Mouse (Mus musculus): ENCODE data around the gene Olfr1154.

Olfr1154 gene

DNA sequence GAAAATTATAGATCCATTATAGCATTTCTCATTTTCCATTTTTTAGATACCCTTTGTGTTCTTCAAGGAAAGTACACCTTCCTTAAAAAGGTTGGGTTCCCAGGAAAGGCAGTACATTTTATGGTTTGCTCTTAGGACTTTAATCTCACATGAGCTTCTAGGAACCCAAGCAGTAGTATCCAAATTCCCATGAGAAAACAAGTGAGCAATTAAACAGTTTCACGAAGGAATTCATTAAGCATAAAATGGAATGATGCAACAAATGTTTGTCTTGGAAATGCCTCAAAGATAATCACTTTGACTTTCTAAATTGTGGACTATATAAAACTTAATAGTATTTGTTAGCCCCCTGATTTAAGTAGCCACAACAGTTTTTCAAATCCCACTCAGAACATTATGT, at the start of gene Olfr1154:
TSS of gene Olfr1154 (minus strand) at position 101 of the 400 bp plus-strand sequence.
- no peak for DNase-seq (ENCODE audit: low spot score)

DNA sequence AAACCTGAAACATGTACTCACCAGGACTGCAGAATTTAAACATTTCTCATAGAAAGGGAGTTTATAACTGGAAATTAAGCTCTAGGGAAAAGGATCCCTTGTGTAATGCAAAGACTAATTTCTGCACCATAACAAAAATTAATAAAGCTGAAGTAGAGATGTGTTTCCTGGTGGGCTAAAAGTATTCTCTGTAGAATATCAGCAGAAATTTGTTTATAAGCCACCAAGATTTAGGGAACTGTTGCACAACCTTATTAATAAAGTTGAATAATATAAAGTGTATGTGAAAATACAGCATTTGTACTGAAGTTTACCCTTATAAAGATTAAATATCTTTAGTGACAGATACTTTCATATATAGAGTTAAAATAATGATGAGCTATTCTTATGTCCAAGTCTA, 48.0 kb upstream of the Olfr1154 start, which contains the start of gene Olfr1156:
TSS of gene Olfr1156 (minus strand) at position 101 of the 400 bp plus-strand sequence.
- no peak for DNase-seq (ENCODE audit: low spot score)

DNA sequence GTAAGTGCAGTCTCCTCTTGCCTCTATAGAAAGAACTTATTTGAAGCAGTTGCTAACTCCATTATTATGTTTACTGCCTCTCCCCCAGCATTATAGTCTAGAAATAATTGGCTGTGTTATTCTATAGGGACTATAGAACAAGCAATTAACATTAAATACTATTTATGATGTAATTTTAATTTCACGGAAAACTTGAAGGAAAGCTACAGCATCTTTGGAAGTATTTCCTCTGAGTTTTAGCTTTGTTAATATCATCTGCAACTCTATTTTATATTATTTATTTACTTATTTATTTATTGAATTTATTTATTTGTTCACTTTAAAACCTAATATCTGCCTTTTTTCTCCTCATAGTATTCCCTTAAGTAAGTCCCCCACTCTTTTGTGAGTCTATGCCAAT, 40.1 kb upstream of the Olfr1154 start, which contains the start of gene Olfr1155:
TSS of gene Olfr1155 (minus strand) at position 101 of the 400 bp plus-strand sequence.
- DNase-seq (ENCODE audit: low spot score), result no peak

DNA sequence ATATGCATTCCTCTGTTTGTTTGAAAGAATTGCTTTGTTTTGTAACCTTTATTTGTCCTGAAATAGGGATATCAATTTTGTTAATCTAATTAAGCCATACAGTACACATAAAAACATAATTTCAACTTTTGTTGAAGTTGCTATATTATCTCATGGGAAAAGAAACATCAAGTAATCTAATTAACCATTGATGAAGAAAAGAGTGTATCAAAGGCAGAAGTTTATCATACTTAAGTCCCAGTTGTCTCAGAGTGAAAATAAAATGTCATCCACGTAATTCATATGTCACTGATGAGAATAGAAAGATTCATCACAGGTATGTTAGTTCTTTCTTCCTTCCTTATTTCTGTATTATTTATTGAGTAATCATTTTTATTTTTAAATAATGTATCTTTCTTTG, 10.3 kb downstream of the Olfr1154 start, which contains the start of gene Olfr1153:
TSS of gene Olfr1153 (plus strand) at position 301 of the 400 bp plus-strand sequence.
- DNase-seq (ENCODE audit: low spot score), result no peak

DNA sequence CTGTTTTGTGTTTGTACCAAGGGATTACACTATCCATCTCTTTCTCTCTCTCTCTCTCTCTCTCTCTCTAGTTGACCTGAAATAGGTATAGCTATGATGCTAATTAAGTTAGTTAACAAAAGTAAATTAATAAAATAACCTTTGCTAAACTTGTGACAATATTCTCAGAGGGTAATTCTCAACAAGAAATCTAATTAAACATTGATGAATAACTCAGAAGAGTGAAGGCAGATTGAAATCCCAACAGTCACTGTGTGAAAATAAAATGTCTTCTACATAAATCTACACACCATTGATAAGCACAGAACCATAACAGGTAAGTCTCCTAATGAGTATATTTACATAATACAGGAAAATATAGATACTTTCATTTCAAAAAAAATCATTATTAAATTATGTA, 38.8 kb downstream of the Olfr1154 start, which contains the start of gene Olfr1152:
TSS of gene Olfr1152 (plus strand) at position 301 of the 400 bp plus-strand sequence.
- DNase-seq (ENCODE audit: low spot score), result no peak

DNA sequence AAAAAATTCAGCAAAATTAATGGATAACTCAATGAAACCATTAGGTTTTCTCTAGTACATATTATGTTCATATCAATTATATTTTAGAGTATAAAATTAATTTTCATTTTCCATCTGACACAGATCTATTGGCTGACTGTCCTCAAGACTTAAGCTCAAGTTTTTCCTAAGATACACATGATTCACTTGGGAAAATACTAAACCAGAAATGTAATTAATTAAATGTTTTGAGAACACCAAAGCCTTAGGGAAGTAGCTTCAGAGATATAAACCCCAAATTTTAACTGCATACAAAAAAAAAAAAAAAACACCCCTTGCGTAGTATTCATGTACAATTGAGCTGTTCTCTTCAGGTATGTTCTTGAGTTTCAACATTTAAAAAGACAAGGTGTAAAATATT, 49.4 kb downstream of the Olfr1154 start, which contains the start of gene Olfr1151:
TSS of gene Olfr1151 (plus strand) at position 301 of the 400 bp plus-strand sequence.
- DNase-seq (ENCODE audit: low spot score), result no peak

Data from c-Kit-positive CD71-positive TER-119-positive erythroid progenitor cells, embryonic 14.5 days (primary cell).